Mouse (Mus musculus) C2C12 (cell line): Measurements from ENCODE around the gene Cmklr1. TPM values are rescaled to one million over a fixed set of nuclear protein-coding genes. Genes with fewer than 3 reads are reported as not detected.

Experiments used
- H3K27me3 ChIP-seq: one replicate; pipeline ENCODE4 v1.6.1; 2011; ENCODE audit not compliant: control insufficient read depth, insufficient read depth, insufficient read length
- H3K36me3 ChIP-seq: one replicate; pipeline ENCODE4 v1.6.1; 2011; ENCODE audit not compliant: control insufficient read depth, insufficient read depth
- H3K4me3 ChIP-seq: one replicate; pipeline ENCODE4 v1.5.1; 2011; ENCODE audit warnings: mild to moderate bottlenecking, control low read depth; ENCODE audit not compliant: poor library complexity, insufficient read depth, severe bottlenecking
- H3K79me2 ChIP-seq: one replicate; pipeline ENCODE4 v1.6.1; 2011; ENCODE audit not compliant: control insufficient read depth, insufficient read depth
- H3K79me3 ChIP-seq: one replicate; pipeline ENCODE4 v1.6.1; 2011; ENCODE audit warnings: low read depth, control low read depth
- H3ac ChIP-seq: one replicate; pipeline ENCODE3; 2011; ENCODE audit warnings: low read depth; ENCODE audit not compliant: control insufficient read depth, insufficient read length
- CEBPB ChIP-seq: IDR thresholded peaks from one replicate; pipeline ENCODE4 v1.6.1; 2011; ENCODE audit warnings: low read depth, mild to moderate bottlenecking, control low read depth, moderate library complexity
- CTCF ChIP-seq: IDR thresholded peaks from one replicate; pipeline ENCODE4 v1.5.1; 2011; ENCODE audit not compliant: control insufficient read depth, insufficient read depth, insufficient read length
- FOSL1 ChIP-seq: IDR thresholded peaks from one replicate; pipeline ENCODE4 v1.8.0; 2011; ENCODE audit warnings: mild to moderate bottlenecking, low read length; ENCODE audit not compliant: poor library complexity, insufficient read depth, severe bottlenecking
- MAX ChIP-seq: IDR thresholded peaks from one replicate; pipeline ENCODE4 v1.6.1; 2011; ENCODE audit warnings: mild to moderate bottlenecking, control low read depth
- MYOD1 ChIP-seq: IDR thresholded peaks from one replicate; pipeline ENCODE4 v1.6.1; 2011; ENCODE audit warnings: low read depth; ENCODE audit not compliant: control insufficient read depth, insufficient read length
- MYOG ChIP-seq: IDR thresholded peaks from one replicate; pipeline ENCODE4 v1.6.1; 2011; ENCODE audit not compliant: control insufficient read depth, insufficient read length; ENCODE audit errors: extremely low read depth
- USF1 ChIP-seq: IDR thresholded peaks from one replicate; pipeline ENCODE4 v1.6.1; 2011; ENCODE audit warnings: low read depth, mild to moderate bottlenecking, control low read depth, moderate library complexity
- polyA plus RNA-seq: library from polyadenylated mRNA; unstranded; fragments of >200 nt; fragmentation: generic; extraction: Trizol; gene quantifications from one replicate; pipeline ENCODE4 v1.2.1, GENCODE M21; 2012; ENCODE audit warnings: missing spikeins

Cmklr1 gene
- polyA plus RNA-seq, 1 experiment: 1.2 TPM

DNA sequence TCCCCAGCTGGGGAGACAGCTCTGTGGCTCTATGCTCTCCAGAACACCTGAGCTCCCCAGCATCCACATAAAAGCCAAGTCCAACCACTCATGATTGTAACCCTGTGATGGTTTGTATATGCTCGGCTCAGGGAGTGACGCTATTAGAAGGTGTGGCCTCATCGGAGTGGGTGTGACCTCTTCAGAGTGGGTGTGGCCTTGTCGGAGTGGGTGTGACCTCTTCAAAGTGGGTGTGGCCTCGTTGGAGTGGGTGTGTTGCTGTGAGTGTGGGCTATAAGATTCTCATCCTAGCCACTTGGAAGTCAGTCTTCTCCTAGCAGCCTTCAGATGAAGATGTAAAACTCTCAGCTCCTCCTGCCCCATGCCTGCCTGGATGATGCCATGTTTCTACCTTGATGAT is 37.3 kb upstream of the Cmklr1 start:
- H3K36me3 ChIP-seq: no peaks in the 10 kb centered on the region
- H3ac ChIP-seq: no peak overlapping the region
- H3K4me3 ChIP-seq: no peak overlapping the region
- H3K79me2 ChIP-seq: no peaks in the 10 kb centered on the region
- TF ChIP-seq MYOD1 (no peak), MYOG (no peak), CEBPB (no peak), FOSL1 (no peak), CTCF (no peak), USF1 (no peak), MAX (no peak)
- peaks cover 15% of the 10 kb centered on the region for H3K27me3 ChIP-seq
- H3K79me3 ChIP-seq: no peaks in the 10 kb centered on the region

DNA sequence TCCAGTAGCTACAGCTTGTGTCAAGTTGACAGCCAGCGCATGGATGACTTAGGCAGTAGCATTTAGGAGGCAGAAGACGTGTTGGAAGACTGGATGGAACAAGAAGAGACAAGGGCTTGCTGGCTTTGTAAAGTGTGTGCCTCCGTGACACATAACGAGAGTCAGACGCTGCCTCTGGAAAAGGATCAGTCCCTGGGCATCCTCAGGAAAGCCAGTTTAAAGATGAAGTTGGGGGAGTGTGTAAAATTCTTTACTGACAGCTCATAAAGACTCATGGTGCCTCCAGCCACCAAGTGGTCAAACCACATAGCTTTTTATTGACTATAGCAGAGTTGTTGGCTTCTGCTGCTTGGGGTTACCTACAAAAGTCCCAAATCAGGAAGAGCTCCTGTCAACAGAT is 35.2 kb upstream of the Cmklr1 start:
- TF ChIP-seq MYOG: no peak
- no peak for TF ChIP-seq FOSL1
- TF ChIP-seq CTCF: no peak
- no peak for TF ChIP-seq USF1
- TF ChIP-seq MYOD1: no peak
- TF ChIP-seq MAX: no peak
- no peak for TF ChIP-seq CEBPB
- Histone ChIP-seq H3K4me3 (no peak overlapping the region), H3K79me2 (no peaks in the 10 kb centered on the region), H3K36me3 (no peaks in the 10 kb centered on the region), H3ac (no peak overlapping the region), H3K27me3 (peaks cover 21% of the 10 kb centered on the region), H3K79me3 (no peaks in the 10 kb centered on the region)

DNA sequence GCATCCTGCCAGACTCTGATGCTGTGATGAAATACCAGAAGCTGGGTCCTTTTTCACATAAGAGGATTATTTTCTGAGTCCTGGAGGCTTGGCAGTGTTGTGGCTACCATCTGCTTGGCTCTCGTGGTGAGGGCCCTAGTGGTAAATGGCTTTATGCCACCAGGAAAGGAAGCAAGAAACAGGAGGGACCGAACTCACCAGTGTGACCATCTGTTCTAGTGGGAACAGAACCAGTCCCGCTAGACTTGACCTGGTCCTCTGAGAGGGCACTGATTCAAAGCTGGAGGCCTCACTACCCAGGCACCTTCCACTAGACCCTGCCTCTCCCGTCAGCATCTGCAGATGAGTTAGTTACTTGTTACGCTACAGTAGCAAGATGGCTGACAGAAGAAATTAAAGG is 33.0 kb upstream of the Cmklr1 start:
- H3ac ChIP-seq: no peak overlapping the region
- H3K36me3 ChIP-seq: no peaks in the 10 kb centered on the region
- TF ChIP-seq MAX (no peak), CEBPB (no peak), MYOD1 (no peak), CTCF (no peak), FOSL1 (no peak), MYOG (no peak), USF1 (no peak)
- peaks cover 21% of the 10 kb centered on the region for H3K27me3 ChIP-seq
- no peaks in the 10 kb centered on the region for H3K79me2 ChIP-seq
- H3K4me3 ChIP-seq: no peak overlapping the region
- H3K79me3 ChIP-seq: no peaks in the 10 kb centered on the region

DNA sequence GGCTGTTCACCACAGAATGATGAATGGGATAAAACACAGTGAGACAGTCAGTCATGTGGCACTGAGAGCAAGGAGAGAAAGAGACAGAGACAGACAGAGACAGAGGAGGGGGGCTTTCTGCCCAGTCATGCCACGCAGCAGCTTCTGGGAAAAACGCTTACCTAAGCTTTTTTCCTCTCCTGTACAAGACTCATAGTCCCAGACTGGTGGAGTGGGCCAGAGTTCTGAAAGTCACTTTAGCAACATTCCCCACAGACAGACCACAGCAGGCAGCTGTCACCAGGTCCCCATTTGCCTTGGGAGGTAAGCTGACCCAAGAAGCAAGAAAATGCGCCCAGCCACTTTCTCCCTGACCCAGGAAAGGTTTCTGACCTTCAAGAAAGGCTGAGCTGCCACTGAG is 32.2 kb upstream of the Cmklr1 start:
- Histone ChIP-seq H3K27me3 (peaks cover 21% of the 10 kb centered on the region), H3K4me3 (no peak overlapping the region), H3K79me3 (no peaks in the 10 kb centered on the region), H3K79me2 (no peaks in the 10 kb centered on the region), H3K36me3 (no peaks in the 10 kb centered on the region), H3ac (no peak overlapping the region)
- TF ChIP-seq CEBPB (no peak), MYOD1 (no peak), CTCF (no peak), MAX (no peak), FOSL1 (no peak), USF1 (no peak), MYOG (no peak)

DNA sequence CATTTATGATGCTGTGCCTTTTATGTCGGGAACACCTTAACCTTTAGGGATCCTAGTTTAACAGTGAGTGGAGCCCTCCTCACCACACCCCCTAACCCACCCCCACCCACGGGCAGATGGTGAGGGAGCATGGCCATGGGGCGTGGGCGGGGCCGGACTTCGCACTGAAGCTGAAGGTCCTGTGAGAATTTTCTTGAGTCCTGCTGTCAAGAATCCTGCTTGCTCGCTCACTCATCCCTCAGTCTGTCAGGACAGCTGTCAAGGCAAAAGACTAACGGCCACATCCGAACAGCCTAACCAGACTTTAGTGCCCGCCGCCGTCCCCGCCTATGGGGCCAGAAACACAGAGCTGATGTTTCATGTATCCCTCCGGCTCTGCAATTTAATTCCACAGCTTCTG is 31.0 kb upstream of the Cmklr1 start:
- TF ChIP-seq MAX (no peak), USF1 (no peak), MYOD1 (no peak), FOSL1 (no peak), CEBPB (no peak), MYOG (no peak), CTCF (no peak)
- H3K79me2 ChIP-seq: no peaks in the 10 kb centered on the region
- H3K27me3 ChIP-seq: peaks cover 21% of the 10 kb centered on the region
- H3K79me3 ChIP-seq: no peaks in the 10 kb centered on the region
- no peaks in the 10 kb centered on the region for H3K36me3 ChIP-seq
- no peak overlapping the region for H3ac ChIP-seq
- H3K4me3 ChIP-seq: no peak overlapping the region

DNA sequence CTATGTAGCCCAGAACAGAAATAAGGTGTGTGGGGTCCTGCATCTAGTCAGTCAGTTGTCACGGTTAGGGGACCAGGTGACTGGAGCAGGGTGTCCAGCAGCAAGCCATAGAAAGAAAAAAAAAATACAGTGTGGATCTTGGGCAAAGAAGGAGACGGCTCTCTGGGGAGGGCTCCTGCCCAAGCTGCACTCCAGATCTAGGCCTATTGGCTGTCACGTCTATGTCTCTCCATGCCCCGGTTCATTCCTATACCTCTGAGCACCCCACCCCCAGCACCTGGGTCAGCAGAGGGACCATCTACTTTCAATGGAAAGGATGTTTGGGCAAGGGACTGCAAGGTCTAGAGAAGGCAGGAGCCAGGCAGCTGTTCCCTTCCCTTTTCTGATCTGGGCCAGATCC is 29.3 kb upstream of the Cmklr1 start:
- no peak for TF ChIP-seq USF1
- no peak for TF ChIP-seq FOSL1
- no peak for TF ChIP-seq MYOD1
- TF ChIP-seq MAX: no peak
- no peak overlapping the region for H3K4me3 ChIP-seq
- no peak overlapping the region for H3ac ChIP-seq
- no peaks in the 10 kb centered on the region for H3K79me3 ChIP-seq
- no peaks in the 10 kb centered on the region for H3K36me3 ChIP-seq
- H3K27me3 ChIP-seq: peaks cover 21% of the 10 kb centered on the region
- H3K79me2 ChIP-seq: no peaks in the 10 kb centered on the region
